Mouse (Mus musculus): ENCODE results near the gene Abcf2. TPM values are rescaled to one million over a fixed set of nuclear protein-coding genes. Genes with fewer than 3 reads are reported as not detected.

The Abcf2 gene
- total RNA-seq (2017) = 107 and 119 TPM in 2 replicates

GRCm38 (mm10) chr5:24577183-24577929 is at the start of gene Abcf2:
TSS of gene Abcf2 (minus strand) at chr5:24577467.
- ATAC-seq (replicated peaks; ENCODE audit: low read depth, poor library complexity, severe bottlenecking) = peak; percentile 96

DNA sequence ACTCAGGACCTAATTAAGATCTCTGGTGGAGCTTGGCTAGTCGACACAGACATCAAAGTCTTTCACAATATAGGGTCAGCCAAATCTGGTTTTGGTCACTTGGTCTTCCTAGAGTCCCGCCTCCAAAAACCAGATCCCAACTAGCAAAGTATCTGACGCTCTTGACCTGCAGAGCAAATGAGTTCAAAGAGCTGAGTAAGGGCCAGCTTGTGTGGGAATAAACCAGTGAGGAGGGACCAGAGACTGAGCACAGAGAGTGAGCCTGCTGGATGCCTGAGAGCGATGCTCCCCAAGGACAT is 47.5 kb upstream of the Abcf2 start:
- ATAC-seq (replicated peaks; ENCODE audit: low read depth, poor library complexity, severe bottlenecking) = no peak

DNA sequence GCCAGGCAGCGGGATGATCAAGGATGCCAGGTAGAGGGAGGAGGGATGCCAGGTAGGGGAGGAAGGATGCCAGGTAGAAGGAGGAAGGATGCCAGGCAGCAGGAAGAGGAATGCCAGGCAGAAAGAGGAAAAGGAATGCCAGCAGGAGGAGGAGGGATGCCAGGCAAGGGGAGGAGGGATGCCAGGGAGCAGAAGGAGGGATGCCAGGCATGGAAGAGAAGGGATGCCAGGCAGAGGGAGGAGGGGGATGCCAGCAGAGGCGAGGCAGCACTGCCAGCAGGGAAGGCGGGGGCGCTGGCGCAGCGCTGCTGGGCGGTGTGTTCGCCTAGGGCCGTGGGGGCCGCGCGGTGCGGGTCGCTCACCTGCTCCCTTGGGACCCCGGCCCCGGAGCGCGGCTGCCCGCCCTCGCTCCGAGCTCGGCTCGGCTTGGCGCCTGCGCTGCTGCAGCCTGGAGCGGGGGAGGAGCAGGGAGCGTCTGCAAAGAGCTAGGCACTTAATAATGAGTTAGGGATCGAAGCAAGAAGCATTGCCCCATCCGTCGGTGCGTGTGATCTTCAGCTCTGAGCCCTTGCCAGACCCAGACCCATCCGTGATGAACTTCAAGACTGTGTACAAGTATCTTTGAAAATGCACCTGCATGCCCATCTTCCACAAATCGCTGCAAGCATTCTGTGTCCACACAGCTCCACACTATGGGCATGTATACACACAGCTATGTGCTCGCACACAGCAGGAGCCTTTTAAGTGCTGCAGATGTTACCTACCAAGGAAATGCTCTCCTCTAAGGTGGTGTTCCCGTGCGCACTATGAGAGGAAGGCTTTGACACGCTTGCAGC is 46.9 kb upstream of the Abcf2 start, which contains the start of gene Smarcd3:
Gene Smarcd3 (minus strand): TSS at position 426 of the 836 bp plus-strand sequence.
- ATAC-seq (replicated peaks; ENCODE audit: low read depth, poor library complexity, severe bottlenecking) = no peak; the same call in 1 of the 2 replicates

- no peak for ATAC-seq (replicated peaks; ENCODE audit: low read depth, poor library complexity, severe bottlenecking)
Observed at GRCm38 (mm10) chr5:24623041-24623985, 46.0 kb upstream of the Abcf2 start.

GRCm38 (mm10) chr5:24622386-24623040 is 45.2 kb upstream of the Abcf2 start:
- ATAC-seq (replicated peaks; ENCODE audit: low read depth, poor library complexity, severe bottlenecking) = no peak

GRCm38 (mm10) chr5:24620626-24621025 is 43.4 kb upstream of the Abcf2 start:
- ATAC-seq (replicated peaks; ENCODE audit: low read depth, poor library complexity, severe bottlenecking) = no peak

- ATAC-seq (replicated peaks; ENCODE audit: low read depth, poor library complexity, severe bottlenecking) = no peak
Observed at GRCm38 (mm10) chr5:24620116-24620515, 42.8 kb upstream of the Abcf2 start.

GRCm38 (mm10) chr5:24618921-24619320 is 41.7 kb upstream of the Abcf2 start:
- no peak for ATAC-seq (replicated peaks; ENCODE audit: low read depth, poor library complexity, severe bottlenecking)

- ATAC-seq (replicated peaks; ENCODE audit: low read depth, poor library complexity, severe bottlenecking) = no peak
Observed at GRCm38 (mm10) chr5:24615097-24615496, 37.8 kb upstream of the Abcf2 start.

- no peak for ATAC-seq (replicated peaks; ENCODE audit: low read depth, poor library complexity, severe bottlenecking)
Observed at GRCm38 (mm10) chr5:24612302-24612649, 35.0 kb upstream of the Abcf2 start.

- ATAC-seq (replicated peaks; ENCODE audit: low read depth, poor library complexity, severe bottlenecking) = no peak
Observed at GRCm38 (mm10) chr5:24611366-24612301, 34.4 kb upstream of the Abcf2 start.

- no peak for ATAC-seq (replicated peaks; ENCODE audit: low read depth, poor library complexity, severe bottlenecking)
Observed at GRCm38 (mm10) chr5:24609388-24609787, 32.1 kb upstream of the Abcf2 start.

DNA sequence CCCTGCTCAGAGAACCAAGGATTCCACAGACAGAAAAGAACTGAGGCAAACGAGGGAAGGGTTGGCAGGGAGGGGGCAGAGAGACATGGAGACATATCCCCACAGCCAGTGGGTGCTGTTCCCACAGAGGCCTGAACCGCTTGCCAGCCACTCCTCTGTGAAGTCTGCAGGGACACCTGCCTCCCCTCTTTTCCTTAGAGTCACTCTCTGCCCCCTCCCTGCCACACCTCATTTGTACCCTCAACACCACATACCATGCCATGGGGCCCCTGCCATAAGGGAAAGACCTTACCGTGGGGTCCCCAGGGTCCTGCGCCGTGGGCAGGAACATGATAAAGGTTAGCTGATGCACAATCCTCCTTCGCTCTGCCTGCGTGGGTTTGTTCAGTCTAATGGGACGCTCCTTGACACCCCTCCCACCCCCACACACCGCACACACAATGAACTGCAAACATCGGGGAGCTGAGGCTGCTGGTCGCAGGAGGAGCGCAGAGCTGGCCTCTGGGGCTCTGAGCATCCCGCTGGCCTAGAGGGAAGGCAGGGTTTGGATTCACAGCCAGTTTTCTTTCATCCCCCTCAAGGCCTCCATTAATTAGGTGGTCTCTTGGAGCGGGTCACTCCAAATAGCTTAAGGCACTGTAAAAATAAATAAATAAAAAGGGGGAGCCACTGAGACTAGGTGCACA is 28.9 kb upstream of the Abcf2 start:
- no peak for ATAC-seq (replicated peaks; ENCODE audit: low read depth, poor library complexity, severe bottlenecking)

GRCm38 (mm10) chr5:24605321-24605979 is 28.2 kb upstream of the Abcf2 start:
- no peak for ATAC-seq (replicated peaks; ENCODE audit: low read depth, poor library complexity, severe bottlenecking)

GRCm38 (mm10) chr5:24604656-24605100 is 27.4 kb upstream of the Abcf2 start:
- ATAC-seq (replicated peaks; ENCODE audit: low read depth, poor library complexity, severe bottlenecking) = 0 out of 2 replicates have a peak, but pooled peaks have one; percentile 17

DNA sequence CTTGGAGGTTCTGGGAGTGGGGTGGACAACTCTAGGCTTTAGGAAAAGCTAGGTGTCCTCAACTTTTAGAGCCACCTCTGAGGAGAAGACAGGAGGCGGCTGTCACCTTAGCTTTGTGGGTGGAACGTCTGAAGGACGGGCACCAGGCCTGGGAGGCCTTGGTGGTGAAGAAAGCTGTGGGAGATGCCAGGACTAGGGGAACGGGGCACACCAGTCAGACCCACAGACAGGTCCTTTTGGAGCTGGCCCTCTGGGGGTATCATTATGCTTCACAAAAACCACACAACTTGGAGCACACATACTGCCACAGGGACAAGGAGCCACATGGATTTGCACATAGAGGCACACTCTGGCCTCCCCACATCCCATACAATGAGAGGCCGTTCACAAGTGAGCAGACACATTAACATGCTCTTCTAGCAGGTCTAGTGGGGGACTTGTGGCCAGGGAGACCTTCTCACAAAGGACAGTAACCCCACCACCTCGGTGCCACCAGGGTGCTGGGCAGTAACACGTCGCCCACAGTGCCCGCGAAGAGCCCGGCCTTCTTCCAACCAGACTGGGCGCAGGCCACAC is 26.9 kb upstream of the Abcf2 start:
- peak; percentile 13; the same call in 1 of the 2 replicates for ATAC-seq (replicated peaks; ENCODE audit: low read depth, poor library complexity, severe bottlenecking)

DNA sequence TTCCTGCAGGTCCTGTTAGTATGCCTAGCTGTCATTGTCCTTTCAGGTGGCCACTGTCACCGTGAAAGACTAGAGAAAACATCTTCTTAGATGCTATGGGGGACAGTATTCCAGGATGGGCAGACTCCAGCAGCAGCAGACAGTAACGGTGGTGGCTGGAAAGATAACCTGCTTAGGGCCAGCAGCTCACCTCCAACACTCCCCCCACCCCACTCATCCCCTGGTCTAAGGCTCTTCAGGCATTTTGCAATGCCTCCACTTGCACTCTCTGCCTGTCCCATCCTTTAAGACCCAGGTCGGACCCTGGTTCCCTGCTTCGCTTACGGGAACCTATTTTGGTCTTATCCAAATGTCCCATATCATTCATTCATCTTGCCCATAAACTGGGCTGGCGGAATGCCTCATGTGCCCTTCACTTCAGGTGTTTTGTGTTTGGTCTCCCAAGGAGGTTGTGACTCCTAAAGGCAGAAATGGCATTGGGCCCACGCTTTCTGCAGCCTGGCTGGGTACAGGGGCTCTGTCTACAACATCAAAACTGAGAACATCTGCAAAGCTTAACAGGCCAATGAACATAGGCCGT is 26.3 kb upstream of the Abcf2 start:
- ATAC-seq (replicated peaks; ENCODE audit: low read depth, poor library complexity, severe bottlenecking) = no peak
